Mouse (Mus musculus): Measurements from ENCODE around the gene Bicral. TPM values are rescaled to one million over a fixed set of nuclear protein-coding genes. Genes with fewer than 3 reads are reported as not detected.

Gene Bicral
- total and polyA plus RNA-seq, 3 experiments, result 3.0 to 7.4 (median 5.9) TPM

DNA sequence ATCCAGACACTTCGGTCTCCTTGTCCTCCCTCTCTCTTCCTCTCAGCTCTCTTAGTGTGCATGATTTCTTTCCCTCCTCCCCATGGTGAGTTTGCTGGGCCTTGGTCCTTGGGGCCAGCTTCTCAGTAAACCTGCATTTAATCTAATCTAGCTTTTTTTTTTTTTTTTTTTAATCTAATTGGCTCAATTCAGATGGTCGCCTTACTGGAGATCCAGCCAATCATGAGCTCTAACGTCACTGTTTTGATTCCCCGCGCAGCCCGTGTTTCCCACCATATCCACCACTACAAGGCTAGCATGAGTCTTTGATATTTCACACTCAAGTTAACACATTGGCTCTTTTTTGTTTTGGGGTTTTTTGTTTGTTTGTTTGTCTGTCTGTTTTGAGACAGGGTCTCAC is 43.8 kb downstream of the Bicral start:
- dilution Hi-C loops (cut with MboI; ENCODE audit: extremely low pct_ligation_motif_present, extremely low pct_unique_long_range_greater_than_20kb, low sequenced_read_pairs), result no loop called here
- Histone ChIP-seq H3K27ac (ENCODE audit: insufficient read depth, low read depth) (no peak overlapping the region), H3K4me1 (ENCODE audit: control insufficient read depth in 1 of 2, insufficient read depth in 2 of 2) (peaks cover 0 to 2% of the 10 kb centered on the region in 2 experiments; a peak in 2 of 4 replicates), H3K79me2 (replicated peaks; ENCODE audit: control insufficient read depth, extremely low read depth, insufficient read depth, poor library complexity, severe bottlenecking) (0 out of 2 replicates have a peak, but pooled peaks cover 4% of the 10 kb centered on the region), H3K27me3 (replicated peaks) (no peaks in the 10 kb centered on the region), H3K9ac (ENCODE audit: insufficient read depth, low read depth) (no peak overlapping the region), H3K4me2 (ENCODE audit: insufficient read depth, low read depth, poor library complexity, severe bottlenecking) (no peak overlapping the region), H3K4me3 (replicated peaks in 1 of 3; ENCODE audit: low read depth in 2 of 3, low read length in 2 of 3, poor library complexity in 1 of 3) (no peak overlapping the region), H3K9me3 (replicated peaks; ENCODE audit: low read length) (no peaks in the 10 kb centered on the region), H3K36me3 (replicated peaks in 1 of 2; ENCODE audit: control insufficient read depth in 1 of 2, insufficient read depth in 1 of 2, low read length in 1 of 2) (peaks cover 44 to 81% of the 10 kb centered on the region in 2 experiments)
- TF ChIP-seq ZKSCAN1 (IDR thresholded peaks at IDR 0.05; ENCODE audit: borderline replicate concordance, low read depth, low read length) (no peak), KAT2A (IDR thresholded peaks at IDR 0.05; ENCODE audit: insufficient replicate concordance, low read length) (no peak), EP300 (IDR thresholded peaks at IDR 0.05; ENCODE audit: low read length) (no peak), NRF1 (IDR thresholded peaks at IDR 0.05; ENCODE audit: low read depth, low read length) (no peak), NELFE (IDR thresholded peaks at IDR 0.05; ENCODE audit: low read depth, low read length) (no peak), POLR2AphosphoS2 (IDR thresholded peaks at IDR 0.05; ENCODE audit: low read depth, low read length) (no peak), GABPA (IDR thresholded peaks at IDR 0.05; ENCODE audit: insufficient replicate concordance, low read depth, low read length) (no peak), CTCF (conservative IDR thresholded peaks at IDR 0.05 in 1 of 2, IDR thresholded peaks at IDR 0.05 in 1 of 2; ENCODE audit: low read depth in 2 of 2, low read length in 2 of 2) (no peak), UBTF (IDR thresholded peaks at IDR 0.05; ENCODE audit: low read depth, low read length) (no peak), E2F4 (IDR thresholded peaks at IDR 0.05; ENCODE audit: insufficient replicate concordance, low read depth, low read length) (no peak), RAD21 (IDR thresholded peaks at IDR 0.05; ENCODE audit: low read depth, low read length) (no peak), ZC3H11A (IDR thresholded peaks at IDR 0.05; ENCODE audit: low read depth, low read length) (no peak), MAZ (IDR thresholded peaks at IDR 0.05; ENCODE audit: low read depth, low read length) (no peak), MYC (IDR thresholded peaks at IDR 0.05; ENCODE audit: low read depth, low read length) (no peak)
- DNase-seq (ENCODE audit: extremely low read depth), result no peak
- in situ Hi-C loops (cut with MboI; ENCODE audit: low pct_ligation_motif_present, low pct_unique_long_range_greater_than_20kb, low sequenced_read_pairs), result no loop called here

DNA sequence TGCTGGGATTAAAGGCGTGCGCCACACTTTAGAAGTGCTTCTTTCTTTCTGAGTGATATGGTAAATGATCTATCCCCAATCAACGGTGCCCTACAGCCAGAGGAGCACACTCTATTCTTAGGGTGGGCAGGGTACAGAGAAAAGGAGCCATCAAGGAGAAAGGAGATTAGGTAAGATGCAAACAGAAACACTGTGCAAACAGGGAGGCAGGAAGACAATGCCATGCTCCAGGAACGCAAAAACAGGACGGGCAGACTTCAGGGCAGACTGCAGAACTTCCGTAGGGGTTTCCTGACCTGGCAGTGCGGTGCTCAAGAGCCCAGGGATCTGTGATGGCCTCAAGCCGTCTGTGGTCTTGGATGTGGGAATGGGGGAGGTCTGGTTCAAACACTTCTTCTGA is 44.6 kb downstream of the Bicral start:
- dilution Hi-C loops (cut with MboI; ENCODE audit: extremely low pct_ligation_motif_present, extremely low pct_unique_long_range_greater_than_20kb, low sequenced_read_pairs) (no loop called here), in situ Hi-C loops (cut with MboI; ENCODE audit: low pct_ligation_motif_present, low pct_unique_long_range_greater_than_20kb, low sequenced_read_pairs) (no loop called here)
- no peaks in the 10 kb centered on the region for H3K9me3 ChIP-seq (replicated peaks; ENCODE audit: low read length)
- no peak for TF ChIP-seq TBP (conservative IDR thresholded peaks at IDR 0.05; ENCODE audit: low read depth, low read length)
- TF ChIP-seq NELFE (IDR thresholded peaks at IDR 0.05; ENCODE audit: low read depth, low read length), result no peak
- no peak for TF ChIP-seq MEF2A (IDR thresholded peaks at IDR 0.05; ENCODE audit: borderline replicate concordance, low read depth, low read length)
- no peak for TF ChIP-seq BHLHE40 (IDR thresholded peaks at IDR 0.05; ENCODE audit: low read depth, low read length)
- TF ChIP-seq JUND (conservative IDR thresholded peaks at IDR 0.05; ENCODE audit: low read depth, low read length), result no peak
- TF ChIP-seq SMC3 (IDR thresholded peaks at IDR 0.05; ENCODE audit: low read depth, low read length), result no peak
- no peak for TF ChIP-seq ELF1 (IDR thresholded peaks at IDR 0.05; ENCODE audit: low read depth, low read length)
- no peak for TF ChIP-seq USF2 (conservative IDR thresholded peaks at IDR 0.05; ENCODE audit: low read depth, low read length)
- no peak for TF ChIP-seq KAT2A (IDR thresholded peaks at IDR 0.05; ENCODE audit: insufficient replicate concordance, low read length)
- no peak for TF ChIP-seq MYC (IDR thresholded peaks at IDR 0.05; ENCODE audit: low read depth, low read length)
- no peak for TF ChIP-seq ZKSCAN1 (IDR thresholded peaks at IDR 0.05; ENCODE audit: borderline replicate concordance, low read depth, low read length)
- TF ChIP-seq USF1 (IDR thresholded peaks at IDR 0.05; ENCODE audit: low read depth, low read length), result no peak
- TF ChIP-seq CHD2 (IDR thresholded peaks at IDR 0.05; ENCODE audit: low read length), result no peak
- TF ChIP-seq EP300 (IDR thresholded peaks at IDR 0.05; ENCODE audit: low read length), result no peak
- no peak for TF ChIP-seq GABPA (IDR thresholded peaks at IDR 0.05; ENCODE audit: insufficient replicate concordance, low read depth, low read length)
- TF ChIP-seq MAZ (IDR thresholded peaks at IDR 0.05; ENCODE audit: low read depth, low read length), result no peak
- TF ChIP-seq RCOR1 (conservative IDR thresholded peaks at IDR 0.05; ENCODE audit: low read depth, low read length), result no peak
- no peak for TF ChIP-seq ZC3H11A (IDR thresholded peaks at IDR 0.05; ENCODE audit: low read depth, low read length)
- H3K79me2 ChIP-seq (replicated peaks; ENCODE audit: control insufficient read depth, extremely low read depth, insufficient read depth, poor library complexity, severe bottlenecking), result 0 out of 2 replicates have a peak, but pooled peaks cover 4% of the 10 kb centered on the region
- no peak overlapping the region for H3K27ac ChIP-seq (ENCODE audit: insufficient read depth, low read depth)
- peaks cover 44 to 82% of the 10 kb centered on the region in 2 experiments for H3K36me3 ChIP-seq (replicated peaks in 1 of 2; ENCODE audit: control insufficient read depth in 1 of 2, insufficient read depth in 1 of 2, low read length in 1 of 2)
- peaks cover 0 to 2% of the 10 kb centered on the region in 2 experiments; a peak in 1 of 4 replicates for H3K4me1 ChIP-seq (ENCODE audit: control insufficient read depth in 1 of 2, insufficient read depth in 2 of 2)
- H3K9ac ChIP-seq (ENCODE audit: insufficient read depth, low read depth), result no peak overlapping the region
- no peaks in the 10 kb centered on the region for H3K27me3 ChIP-seq (replicated peaks)
- no peak overlapping the region for H3K4me3 ChIP-seq (replicated peaks in 1 of 3; ENCODE audit: low read depth in 2 of 3, low read length in 2 of 3, poor library complexity in 1 of 3)
- no peak for DNase-seq (ENCODE audit: extremely low read depth)
- no peak overlapping the region for H3K4me2 ChIP-seq (ENCODE audit: insufficient read depth, low read depth, poor library complexity, severe bottlenecking)
